Mouse (Mus musculus): ENCODE measurements around the gene Lmnb2. TPM values are rescaled to one million over a fixed set of nuclear protein-coding genes. Genes with fewer than 3 reads are reported as not detected.

Lmnb2 gene
- polyA plus RNA-seq, 1 experiment from 2014 or later: 6.9 TPM

- Histone ChIP-seq H3K4me3 (ENCODE audit: low read depth, low read length) (no peak overlapping the region), H3K27me3 (replicated peaks; ENCODE audit: insufficient read depth, low read length) (no peaks in the 10 kb centered on the region), H3K4me1 (ENCODE audit: insufficient read depth, low read depth, low read length) (peaks cover 37% of the 10 kb centered on the region), H3K9ac (replicated peaks; ENCODE audit: low read depth) (no peak overlapping the region), H3K4me2 (replicated peaks; ENCODE audit: low read depth, low read length) (no peak overlapping the region), H3K9me3 (ENCODE audit: low read length) (no peaks in the 10 kb centered on the region), H3K36me3 (ENCODE audit: insufficient read depth, low read length) (no peaks in the 10 kb centered on the region), H3K27ac (ENCODE audit: low read length) (peak overlapping the region; percentile 96)
- WGBS: 9% methylated on average over 10 of the region's 10 CpGs
- ATAC-seq: peak; percentile 53
- DNase-seq (ENCODE audit: low spot score): peak; percentile 89
- TF ChIP-seq EP300 (IDR thresholded peaks at IDR 0.05) (peak; percentile 77), CTCF (IDR thresholded peaks at IDR 0.05) (no peak)
Observed at GRCm38 (mm10) chr10:80962051-80962472, 44.0 kb upstream of the Lmnb2 start.

- Histone ChIP-seq H3K4me3 (ENCODE audit: low read depth, low read length) (no peak overlapping the region), H3K27ac (ENCODE audit: low read length) (peak overlapping the region; percentile 96), H3K27me3 (replicated peaks; ENCODE audit: insufficient read depth, low read length) (no peaks in the 10 kb centered on the region), H3K36me3 (ENCODE audit: insufficient read depth, low read length) (no peaks in the 10 kb centered on the region), H3K9ac (replicated peaks; ENCODE audit: low read depth) (no peak overlapping the region), H3K9me3 (ENCODE audit: low read length) (no peaks in the 10 kb centered on the region), H3K4me1 (ENCODE audit: insufficient read depth, low read depth, low read length) (peaks cover 32% of the 10 kb centered on the region), H3K4me2 (replicated peaks; ENCODE audit: low read depth, low read length) (peak overlapping the region; percentile 29; the same call in 1 of the 2 replicates)
- 12% methylated on average over 15 of the region's 16 CpGs for WGBS
- DNase-seq (ENCODE audit: low spot score) (peak; percentile 94), ATAC-seq (peak; percentile 68)
- TF ChIP-seq CTCF (IDR thresholded peaks at IDR 0.05): peak; percentile 62
- TF ChIP-seq EP300 (IDR thresholded peaks at IDR 0.05): peak; percentile 96
Observed at GRCm38 (mm10) chr10:80960551-80961508, 42.8 kb upstream of the Lmnb2 start.

GRCm38 (mm10) chr10:80958979-80959637 lies 41.1 kb upstream of the Lmnb2 start:
- Histone ChIP-seq H3K9me3 (ENCODE audit: low read length) (no peaks in the 10 kb centered on the region), H3K4me2 (replicated peaks; ENCODE audit: low read depth, low read length) (no peak overlapping the region), H3K4me1 (ENCODE audit: insufficient read depth, low read depth, low read length) (peaks cover 29% of the 10 kb centered on the region), H3K4me3 (ENCODE audit: low read depth, low read length) (no peak overlapping the region), H3K27ac (ENCODE audit: low read length) (no peak overlapping the region), H3K9ac (replicated peaks; ENCODE audit: low read depth) (no peak overlapping the region), H3K36me3 (ENCODE audit: insufficient read depth, low read length) (no peaks in the 10 kb centered on the region), H3K27me3 (replicated peaks; ENCODE audit: insufficient read depth, low read length) (no peaks in the 10 kb centered on the region)
- DNase-seq (ENCODE audit: low spot score) (no peak), ATAC-seq (no peak)
- no peak for TF ChIP-seq CTCF (IDR thresholded peaks at IDR 0.05)
- no peak for TF ChIP-seq EP300 (IDR thresholded peaks at IDR 0.05)
- WGBS: 93% methylated on average over 5 of the region's 5 CpGs

DNA sequence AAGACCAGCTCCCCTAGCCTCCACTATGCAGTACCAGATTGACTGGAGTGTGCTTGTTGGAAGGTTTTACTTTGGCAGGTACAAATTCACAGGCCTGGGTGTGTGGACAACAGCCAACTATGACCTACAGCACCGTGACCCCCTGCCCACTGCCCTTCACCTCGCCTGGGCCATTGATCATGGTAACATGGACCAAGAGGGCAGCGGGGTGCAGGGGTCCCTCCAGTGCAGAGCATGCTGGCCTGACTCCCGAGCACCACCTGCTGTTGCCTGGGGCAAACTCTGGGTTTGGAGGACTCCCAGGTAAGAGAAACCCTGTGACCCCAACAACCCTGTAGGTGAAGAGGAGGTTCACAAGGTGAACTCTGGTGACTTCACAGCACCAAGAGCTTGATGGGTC lies 39.7 kb upstream of the Lmnb2 start:
- Histone ChIP-seq H3K36me3 (ENCODE audit: insufficient read depth, low read length) (no peaks in the 10 kb centered on the region), H3K27me3 (replicated peaks; ENCODE audit: insufficient read depth, low read length) (no peaks in the 10 kb centered on the region), H3K4me1 (ENCODE audit: insufficient read depth, low read depth, low read length) (peaks cover 17% of the 10 kb centered on the region), H3K27ac (ENCODE audit: low read length) (no peak overlapping the region), H3K9ac (replicated peaks; ENCODE audit: low read depth) (no peak overlapping the region), H3K4me3 (ENCODE audit: low read depth, low read length) (no peak overlapping the region), H3K4me2 (replicated peaks; ENCODE audit: low read depth, low read length) (no peak overlapping the region), H3K9me3 (ENCODE audit: low read length) (no peaks in the 10 kb centered on the region)
- TF ChIP-seq EP300 (IDR thresholded peaks at IDR 0.05) (no peak), CTCF (IDR thresholded peaks at IDR 0.05) (peak; percentile 27)
- WGBS: 79% methylated on average over 4 of the region's 4 CpGs
- no peak for ATAC-seq
- no peak for DNase-seq (ENCODE audit: low spot score)

DNA sequence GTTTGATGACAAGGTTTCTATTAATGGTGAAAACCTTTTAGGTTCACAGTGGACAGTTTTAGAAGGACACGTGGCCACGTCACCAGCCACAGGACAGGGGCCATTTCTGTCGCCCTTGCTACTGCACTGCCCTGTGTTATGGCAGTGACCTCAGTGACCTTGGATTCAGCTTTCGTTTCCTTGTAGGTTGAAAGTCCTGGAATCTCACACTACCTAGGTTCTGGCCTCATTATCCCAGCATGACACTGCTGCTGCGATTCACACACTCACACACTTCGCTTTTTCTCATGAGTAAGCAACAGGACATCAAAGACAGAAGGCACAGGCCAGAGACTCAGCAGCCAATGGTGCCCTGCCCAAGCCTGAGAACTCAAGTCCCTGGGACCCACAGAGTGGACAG lies 38.9 kb upstream of the Lmnb2 start:
- no peak for ATAC-seq
- no peak for DNase-seq (ENCODE audit: low spot score)

DNA sequence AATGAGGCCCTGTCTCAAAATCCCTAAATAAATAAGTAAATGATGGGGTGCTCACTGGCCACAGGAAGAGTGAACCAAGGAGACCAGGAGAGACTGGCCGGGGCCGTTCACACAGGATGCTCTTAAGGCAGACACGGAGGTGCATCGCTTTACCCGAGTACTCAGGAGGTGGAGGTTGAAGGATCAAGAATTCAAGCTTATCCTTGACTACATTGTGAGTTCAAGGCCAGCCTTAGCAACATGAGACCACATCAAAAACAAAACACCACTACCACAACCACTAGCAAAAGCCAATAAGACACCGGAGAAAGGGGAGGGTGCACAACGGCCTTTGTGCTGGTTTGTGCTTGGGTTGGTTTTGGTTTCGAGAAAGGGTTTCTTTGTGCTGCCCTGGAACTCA lies 38.3 kb upstream of the Lmnb2 start:
- Histone ChIP-seq H3K9me3 (ENCODE audit: low read length) (no peaks in the 10 kb centered on the region), H3K36me3 (ENCODE audit: insufficient read depth, low read length) (no peaks in the 10 kb centered on the region), H3K4me1 (ENCODE audit: insufficient read depth, low read depth, low read length) (peaks cover 13% of the 10 kb centered on the region; the same call in 1 of the 2 replicates), H3K27me3 (replicated peaks; ENCODE audit: insufficient read depth, low read length) (no peaks in the 10 kb centered on the region), H3K4me3 (ENCODE audit: low read depth, low read length) (no peak overlapping the region), H3K27ac (ENCODE audit: low read length) (no peak overlapping the region), H3K9ac (replicated peaks; ENCODE audit: low read depth) (no peak overlapping the region), H3K4me2 (replicated peaks; ENCODE audit: low read depth, low read length) (no peak overlapping the region)
- 90% methylated on average over 8 of the region's 8 CpGs for WGBS
- DNase-seq (ENCODE audit: low spot score) (no peak), ATAC-seq (no peak)
- TF ChIP-seq CTCF (IDR thresholded peaks at IDR 0.05): no peak
- TF ChIP-seq EP300 (IDR thresholded peaks at IDR 0.05): no peak

More for the DNA sequence above, 38.9 kb upstream of the Lmnb2 start:
- H3K4me1 ChIP-seq (ENCODE audit: insufficient read depth, low read depth, low read length): peaks cover 16% of the 10 kb centered on the region; the same call in 1 of the 2 replicates
- H3K27ac ChIP-seq (ENCODE audit: low read length): no peak overlapping the region
- 84% methylated on average over 6 of the region's 6 CpGs for WGBS
- H3K4me2 ChIP-seq (replicated peaks; ENCODE audit: low read depth, low read length): no peak overlapping the region
- no peaks in the 10 kb centered on the region for H3K36me3 ChIP-seq (ENCODE audit: insufficient read depth, low read length)
- no peaks in the 10 kb centered on the region for H3K9me3 ChIP-seq (ENCODE audit: low read length)
- no peak for TF ChIP-seq EP300 (IDR thresholded peaks at IDR 0.05)
- no peak for TF ChIP-seq CTCF (IDR thresholded peaks at IDR 0.05)
- H3K27me3 ChIP-seq (replicated peaks; ENCODE audit: insufficient read depth, low read length): no peaks in the 10 kb centered on the region
- H3K9ac ChIP-seq (replicated peaks; ENCODE audit: low read depth): no peak overlapping the region
- H3K4me3 ChIP-seq (ENCODE audit: low read depth, low read length): no peak overlapping the region

Data from lung, postnatal 0 days (tissue).